ENCODE assay signal across 17 mouse cellular contexts in genomic region chr4:132299849-132300248, GRCm38 (mm10). TPM values are rescaled to one million over a fixed set of nuclear protein-coding genes. Genes with fewer than 3 reads are reported as not detected.
"Had no signal": no experiment of that assay in that cellular context is flagged by ENCODE, and none has a peak within 500 bp of the region (broad histone marks: within the 10 kb centered on the region; RNA-seq: fewer than 3 reads in every experiment).

No protein-coding gene starts in this region.

- H3K9ac ChIP-seq: neural tube, embryonic 13.5 days; neural tube, embryonic 15.5 days; stomach, embryonic 15.5 days had no signal

- H3K36me3 ChIP-seq: stomach, embryonic 15.5 days had no signal

- H3K9me3 ChIP-seq: neural tube, embryonic 13.5 days; neural tube, embryonic 15.5 days; stomach, embryonic 15.5 days had no signal

- H3K27me3 ChIP-seq: neural tube, embryonic 13.5 days; neural tube, embryonic 15.5 days; stomach, embryonic 15.5 days had no signal

- H3K4me3 ChIP-seq: neural tube, embryonic 13.5 days; neural tube, embryonic 15.5 days; stomach, embryonic 15.5 days had no signal

- DNase-seq: retina, postnatal 1 day; right cerebral cortex, adult 18-20 months; right cerebral cortex, postnatal 14 days; right cerebral cortex, postnatal 25 days; right cerebral cortex, postnatal 4 days; spleen, adult 18-20 months; thymus, adult 18-20 months; thymus, adult 2 months; thymus, postnatal 14 days; thymus, postnatal 25 days; thymus, postnatal 36 days; thymus, postnatal 4 days had no signal

- H3K4me2 ChIP-seq: neural tube, embryonic 13.5 days; neural tube, embryonic 15.5 days; stomach, embryonic 15.5 days had no signal

- H3K27ac ChIP-seq: neural tube, embryonic 13.5 days; neural tube, embryonic 15.5 days; stomach, embryonic 15.5 days; stomach, postnatal 0 days had no signal

RNA-seq across cellular contexts. Expression of gene Rab42, which starts 3.3 kb away (rescaled TPM):
- total RNA-seq: neutrophil, adult 5-6 weeks had no signal
